Mouse (Mus musculus) forebrain, embryonic 14.5 days (tissue): ENCODE data around the gene Smyd5. TPM values are rescaled to one million over a fixed set of nuclear protein-coding genes. Genes with fewer than 3 reads are reported as not detected.

Experiments used
- ATAC-seq: fragments of 200-750 bp; cut with Nextera tagmentation; 2 replicates; pipeline ENCODE4 v1.8.0; 2017; ENCODE audit warnings: mild to moderate bottlenecking, moderate library complexity
- DNase-seq: peaks from one replicate; pipeline ENCODE4 v3.0.0-alpha.2; 2015; ENCODE audit warnings: low spot score
- H3K27ac ChIP-seq: fragments of 300-500 bp; sonication (generic); 2 replicates; pipeline ENCODE4 v1.5.1; 2014; ENCODE audit warnings: low read depth, mild to moderate bottlenecking, control low read depth, low read length, moderate library complexity
- H3K27me3 ChIP-seq: fragments of 300-500 bp; sonication (generic); replicated peaks from 2 replicates; pipeline ENCODE4 v1.6.1; 2014; ENCODE audit warnings: low read length, control low read depth, mixed read lengths; ENCODE audit not compliant: control insufficient read depth, insufficient read depth
- H3K36me3 ChIP-seq: fragments of 300-500 bp; sonication (generic); 2 replicates; pipeline ENCODE4 v1.6.1; 2014; ENCODE audit warnings: low read length, control low read depth; ENCODE audit not compliant: control insufficient read depth, insufficient read depth
- H3K4me1 ChIP-seq: fragments of 300-500 bp; sonication (generic); 2 replicates; pipeline ENCODE4 v1.6.1; 2014; ENCODE audit warnings: antibody characterized with exemption, low read length, control low read depth; ENCODE audit not compliant: control insufficient read depth, insufficient read depth
- H3K4me2 ChIP-seq: fragments of 300-500 bp; sonication (generic); 2 replicates; pipeline ENCODE4 v1.6.1; 2014; ENCODE audit warnings: mild to moderate bottlenecking, control low read depth, low read length
- H3K4me3 ChIP-seq: fragments of 300-500 bp; sonication (generic); 2 replicates; pipeline ENCODE4 v1.5.1; 2014; ENCODE audit warnings: low read depth, low read length, control low read depth
- H3K9ac ChIP-seq: fragments of 300-500 bp; sonication (generic); 2 replicates; pipeline ENCODE4 v1.6.1; 2014; ENCODE audit warnings: mild to moderate bottlenecking, low read length, control low read depth, moderate library complexity
- H3K9me3 ChIP-seq: fragments of 300-500 bp; sonication (generic); replicated peaks from 2 replicates; pipeline ENCODE4 v1.6.1; 2016; ENCODE audit warnings: low read length, control low read depth, mixed read lengths; ENCODE audit not compliant: control insufficient read depth
- WGBS: fragments of 180-500 bp; shearing (Covaris S2); extraction: QIAGEN DNeasy Blood & Tissue Kit; methylation state at CpG from one replicate; pipeline ENCODE4 v1.1.7; 2014; 5-methylcytosine and 5-hydroxymethylcytosine counted together
- polyA plus RNA-seq: library from polyadenylated mRNA; unstranded; fragments of >200 nt; fragmentation: Nextera tagmentation; extraction: Ambion mirVana; gene quantifications from 2 replicates; pipeline ENCODE4 v1.2.1, GENCODE M21; 2014

Smyd5 gene
- polyA plus RNA-seq, 1 experiment from 2014 or later, result 37.2 TPM

DNA sequence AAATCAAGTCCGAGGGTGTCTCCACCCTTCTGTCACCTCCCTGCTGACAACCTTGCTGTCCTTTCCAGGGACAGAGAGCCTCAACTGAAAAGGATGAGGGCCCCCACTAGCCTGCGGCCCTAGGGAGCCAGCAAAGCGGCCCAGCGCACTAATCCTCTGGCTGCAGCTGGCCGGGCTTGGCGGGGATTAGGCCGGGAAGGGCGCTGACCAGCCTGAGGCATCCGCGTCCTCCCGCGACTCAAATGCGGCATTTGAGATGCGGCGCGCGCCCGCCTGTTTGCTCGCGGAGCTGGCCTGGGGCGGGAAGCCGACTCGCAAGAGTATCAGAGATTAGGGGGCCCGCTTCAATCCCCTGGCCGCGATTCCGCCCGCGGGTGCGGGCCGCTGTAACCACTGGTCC, 22.8 kb upstream of the Smyd5 start:
- H3K27me3 ChIP-seq, result peaks cover 24% of the 10 kb centered on the region
- no peak for ATAC-seq

DNA sequence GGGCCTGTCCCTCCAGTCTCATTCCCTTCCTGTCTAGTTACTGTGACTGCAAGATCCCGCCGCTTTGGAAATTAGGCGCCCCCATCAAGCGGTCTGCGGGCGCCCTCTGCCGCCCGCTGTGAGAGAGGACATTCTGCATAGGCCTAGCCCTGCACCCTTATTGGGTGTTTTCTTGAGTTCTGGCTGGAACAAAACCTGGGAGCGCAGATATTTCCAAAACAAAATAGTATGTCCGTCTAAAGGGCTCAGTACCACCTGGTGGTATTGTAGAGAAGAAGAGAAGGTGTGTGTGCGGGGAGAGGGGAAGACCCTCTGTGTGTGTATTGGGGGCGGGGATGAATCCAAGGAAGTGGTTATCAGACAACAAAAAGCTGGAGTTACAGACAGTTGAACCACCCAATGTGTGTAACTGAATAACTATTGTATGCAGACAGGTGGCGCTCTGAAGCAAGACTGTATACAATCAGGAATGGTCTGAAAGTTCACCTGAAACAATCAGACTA, 21.0 kb upstream of the Smyd5 start:
- Histone ChIP-seq H3K4me2 (no peak overlapping the region), H3K4me1 (no peaks in the 10 kb centered on the region), H3K27ac (no peak overlapping the region), H3K9ac (no peak overlapping the region), H3K4me3 (no peak overlapping the region), H3K27me3 (peaks cover 24% of the 10 kb centered on the region), H3K9me3 (no peaks in the 10 kb centered on the region), H3K36me3 (no peaks in the 10 kb centered on the region)
- DNase-seq (peak; percentile 88), ATAC-seq (peak; percentile 94)
- 11% methylated on average over 13 of the region's 13 CpGs for WGBS

More for the DNA sequence above, 22.8 kb upstream of the Smyd5 start:
- Histone ChIP-seq H3K4me3 (peak overlapping the region; percentile 22), H3K9me3 (no peaks in the 10 kb centered on the region), H3K27ac (no peak overlapping the region), H3K4me2 (peak overlapping the region; percentile 44), H3K9ac (peak overlapping the region; percentile 53), H3K4me1 (no peaks in the 10 kb centered on the region), H3K36me3 (no peaks in the 10 kb centered on the region)
- WGBS, result 2% methylated on average over 31 of the region's 31 CpGs
- DNase-seq, result peak; percentile 22

DNA sequence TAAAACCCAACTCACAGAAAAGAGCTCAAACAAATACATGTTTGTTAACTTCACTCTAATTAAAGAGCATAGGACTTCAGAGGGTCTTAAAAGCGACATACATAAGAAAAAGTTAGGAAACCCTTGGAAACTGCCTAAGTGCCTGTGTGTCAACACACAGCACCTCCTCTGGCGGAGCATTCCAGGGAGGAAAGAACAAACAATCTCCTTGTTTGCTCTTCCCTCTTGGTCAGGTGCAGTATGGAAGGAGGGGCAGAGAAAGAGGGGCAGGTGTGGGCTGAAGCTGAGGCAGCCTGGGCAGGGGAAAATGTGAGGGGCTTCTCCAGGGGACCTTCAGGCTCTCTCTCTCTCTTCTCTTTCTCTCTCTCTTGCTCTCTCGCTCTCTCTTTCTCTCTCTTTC, 16.0 kb upstream of the Smyd5 start:
- no peak for ATAC-seq
- 53% methylated on average over 3 of the region's 3 CpGs for whole genome bisulfite sequencing
- H3K4me1 ChIP-seq, result no peaks in the 10 kb centered on the region
- H3K36me3 ChIP-seq, result no peaks in the 10 kb centered on the region
- H3K27ac ChIP-seq, result no peak overlapping the region
- no peak overlapping the region for H3K4me3 ChIP-seq
- H3K9me3 ChIP-seq, result no peaks in the 10 kb centered on the region
- H3K9ac ChIP-seq, result no peak overlapping the region
- no peak for DNase-seq
- H3K27me3 ChIP-seq, result no peaks in the 10 kb centered on the region
- H3K4me2 ChIP-seq, result no peak overlapping the region

DNA sequence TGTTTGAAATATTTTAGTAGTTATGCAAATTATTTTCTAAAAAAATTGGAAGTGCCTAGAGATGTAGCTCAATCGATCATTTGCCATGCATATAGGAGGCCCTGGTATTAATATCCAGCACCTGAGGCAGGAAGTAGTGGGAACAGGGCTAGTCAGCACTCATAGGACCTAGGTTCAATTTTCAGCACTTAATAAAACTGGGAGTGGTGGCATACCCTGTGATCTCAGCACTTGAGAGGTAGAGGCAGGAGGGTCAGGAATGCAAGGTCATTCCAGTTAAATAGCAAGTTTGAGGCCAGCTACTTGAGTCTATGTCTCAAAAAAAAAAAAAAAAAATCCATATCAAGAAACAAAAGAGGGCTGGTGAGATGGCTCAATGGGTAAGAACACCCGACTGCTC, 12.6 kb upstream of the Smyd5 start:
- H3K27ac ChIP-seq, result no peak overlapping the region
- DNase-seq (no peak), ATAC-seq (no peak)
- no peak overlapping the region for H3K4me2 ChIP-seq
- H3K9ac ChIP-seq, result no peak overlapping the region
- H3K36me3 ChIP-seq, result no peaks in the 10 kb centered on the region
- no peaks in the 10 kb centered on the region for H3K4me1 ChIP-seq
- no peaks in the 10 kb centered on the region for H3K9me3 ChIP-seq
- no peaks in the 10 kb centered on the region for H3K27me3 ChIP-seq
- WGBS, result 93% methylated on average over 2 of the region's 2 CpGs
- H3K4me3 ChIP-seq, result no peak overlapping the region

DNA sequence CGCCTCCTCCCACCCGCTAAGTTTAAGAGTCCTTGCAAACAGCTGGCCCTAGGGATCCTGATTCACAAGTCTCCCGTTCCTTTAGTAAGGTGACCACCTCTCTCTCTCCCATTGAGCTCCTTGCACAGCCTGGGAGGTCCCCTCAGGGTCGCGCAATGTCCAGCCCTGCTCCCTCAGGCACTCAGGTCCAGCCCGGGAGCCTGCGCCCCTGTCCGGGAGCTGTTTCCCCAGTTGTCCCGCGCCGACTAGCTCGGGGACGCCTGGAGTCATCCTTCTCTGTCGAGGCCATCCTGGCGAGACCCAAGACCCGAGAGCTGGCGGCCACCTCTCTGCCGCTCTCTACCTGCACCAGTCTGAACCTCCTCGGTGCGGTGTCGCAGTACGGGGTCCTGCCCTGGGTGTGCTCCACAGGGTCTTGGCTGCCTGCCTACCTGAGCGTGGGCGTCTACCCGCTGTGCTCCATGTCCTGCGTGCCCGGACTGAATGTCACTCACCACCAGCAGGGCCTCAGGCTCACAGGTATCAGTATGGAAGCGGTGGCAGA, 7.9 kb upstream of the Smyd5 start, which contains the start of gene Noto:
TSS of gene Noto (plus strand) at position 51 of the 544 bp plus-strand sequence.
- WGBS, result 13% methylated on average over 28 of the region's 28 CpGs
- no peaks in the 10 kb centered on the region for H3K36me3 ChIP-seq
- no peaks in the 10 kb centered on the region for H3K27me3 ChIP-seq
- no peak within 1 kb of the TSS for H3K9ac ChIP-seq
- no peak within 1 kb of the TSS for H3K27ac ChIP-seq
- ATAC-seq, result no peak
- H3K9me3 ChIP-seq, result no peaks in the 10 kb centered on the region
- no peak for DNase-seq
- H3K4me3 ChIP-seq, result no peak within 1 kb of the TSS
- H3K4me1 ChIP-seq, result no peaks in the 10 kb centered on the region
- no peak within 1 kb of the TSS for H3K4me2 ChIP-seq

DNA sequence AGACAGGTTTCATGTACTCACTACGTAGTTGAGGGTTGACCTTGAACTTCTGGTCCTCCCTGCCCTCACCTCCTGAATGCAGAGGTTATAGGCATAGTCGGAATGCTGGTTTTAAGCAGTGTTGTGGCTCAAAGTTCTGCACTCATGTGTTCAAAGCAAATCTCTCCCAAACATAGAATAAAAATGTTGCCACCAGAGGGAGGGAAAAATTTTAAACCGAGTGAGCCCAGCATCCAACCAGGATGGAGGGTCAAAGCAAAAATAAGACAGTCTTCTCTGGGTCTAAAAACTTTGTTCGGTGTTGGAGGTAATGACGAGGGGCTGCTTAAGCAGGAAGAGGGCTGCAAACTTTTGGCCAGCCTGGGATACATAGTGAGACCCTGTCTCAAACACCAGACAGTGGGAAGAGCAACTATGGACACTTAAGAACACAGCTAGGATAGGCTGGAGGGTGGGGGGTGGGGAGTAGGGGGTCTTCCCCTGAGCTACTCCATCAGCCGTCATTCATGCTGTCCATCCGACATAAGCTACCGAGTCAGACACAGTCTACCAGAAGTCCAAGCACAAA, 431 bp upstream of the Smyd5 start:
- DNase-seq, result no peak
- peak; percentile 79 for ATAC-seq
- H3K4me3 ChIP-seq, result peak overlapping the region; percentile 74
- no peaks in the 10 kb centered on the region for H3K36me3 ChIP-seq
- H3K4me2 ChIP-seq, result peak overlapping the region; percentile 85
- H3K9me3 ChIP-seq, result no peaks in the 10 kb centered on the region
- H3K4me1 ChIP-seq, result no peaks in the 10 kb centered on the region
- H3K9ac ChIP-seq, result peak overlapping the region; percentile 72
- H3K27ac ChIP-seq, result no peak overlapping the region
- no peaks in the 10 kb centered on the region for H3K27me3 ChIP-seq
- 54% methylated on average over 8 of the region's 8 CpGs for WGBS

DNA sequence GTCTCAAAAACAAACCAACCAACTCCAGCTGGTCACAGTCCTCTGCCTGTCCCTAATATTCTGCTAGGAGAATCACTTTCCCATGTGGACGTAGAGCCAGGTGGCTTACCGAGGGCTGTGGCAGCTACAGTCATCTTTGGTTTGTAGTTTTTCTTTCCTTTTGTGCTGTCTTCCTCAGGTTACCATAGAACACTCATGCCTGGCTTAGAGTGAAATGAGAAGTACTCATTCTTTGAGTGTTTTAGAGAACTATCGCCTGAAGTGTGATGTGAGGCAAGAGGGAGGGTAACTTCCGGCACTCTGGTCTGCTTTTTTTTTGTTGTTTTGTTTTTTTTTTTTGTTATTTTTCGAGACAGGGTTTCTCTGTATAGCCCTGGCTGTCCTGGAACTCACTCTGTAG, 2.1 kb downstream of the Smyd5 start:
- no peak for ATAC-seq
- no peak for DNase-seq
- Histone ChIP-seq H3K4me3 (no peak overlapping the region), H3K4me1 (no peaks in the 10 kb centered on the region), H3K4me2 (no peak overlapping the region), H3K9me3 (no peaks in the 10 kb centered on the region), H3K9ac (no peak overlapping the region), H3K27ac (no peak overlapping the region), H3K27me3 (no peaks in the 10 kb centered on the region), H3K36me3 (peaks cover 5% of the 10 kb centered on the region; the same call in 1 of the 2 replicates)
- 85% methylated on average over 5 of the region's 5 CpGs for WGBS

DNA sequence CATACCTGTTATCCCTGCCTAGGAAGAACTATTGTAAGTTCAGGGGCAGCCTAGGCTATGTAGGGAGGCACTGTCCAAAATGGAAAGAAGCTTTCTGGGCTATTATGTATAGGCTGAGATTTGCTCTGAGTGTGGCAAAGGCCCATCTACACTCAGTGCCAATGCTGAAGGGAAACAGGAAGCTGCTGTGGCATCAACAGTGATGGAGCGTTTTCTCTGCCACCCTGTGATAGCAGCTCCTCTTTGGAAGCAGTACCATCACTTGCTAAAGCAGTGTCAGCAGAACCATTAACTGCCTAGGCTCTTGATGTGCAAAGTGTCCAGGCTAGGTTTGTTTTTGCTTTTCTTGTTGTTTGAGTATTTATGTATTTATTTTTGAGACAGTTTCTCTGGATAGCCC, 4.4 kb downstream of the Smyd5 start:
- DNase-seq, result no peak
- Histone ChIP-seq H3K9me3 (no peaks in the 10 kb centered on the region), H3K27ac (no peak overlapping the region), H3K27me3 (no peaks in the 10 kb centered on the region), H3K4me3 (no peak overlapping the region), H3K4me1 (no peaks in the 10 kb centered on the region), H3K9ac (no peak overlapping the region), H3K4me2 (no peak overlapping the region), H3K36me3 (peaks cover 19% of the 10 kb centered on the region; the same call in 1 of the 2 replicates)
- ATAC-seq, result no peak
- 87% methylated on average over 1 of the region's 1 CpGs for WGBS

DNA sequence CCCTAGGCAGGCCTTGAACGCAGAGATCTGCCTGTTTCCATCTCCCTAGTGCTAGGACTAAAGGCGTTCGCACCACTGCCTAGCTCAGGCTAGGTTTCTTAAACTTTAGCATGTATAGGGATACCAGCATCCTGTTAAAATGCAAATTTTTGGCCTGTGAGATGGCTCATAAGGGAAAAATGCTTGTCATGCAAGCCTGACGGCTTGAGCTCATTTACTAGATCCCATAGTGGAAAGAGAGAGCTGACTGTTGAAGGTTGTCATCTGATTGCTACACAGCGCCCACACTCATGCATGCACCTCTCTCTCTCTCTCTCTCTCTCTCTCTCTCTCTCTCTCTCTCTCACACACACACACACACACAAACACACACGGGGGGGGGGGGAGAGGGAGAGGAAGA, 4.8 kb downstream of the Smyd5 start:
- H3K4me1 ChIP-seq, result no peaks in the 10 kb centered on the region
- WGBS, result 88% methylated on average over 5 of the region's 6 CpGs
- H3K9ac ChIP-seq, result no peak overlapping the region
- no peaks in the 10 kb centered on the region for H3K27me3 ChIP-seq
- no peak for DNase-seq
- no peak overlapping the region for H3K27ac ChIP-seq
- no peak overlapping the region for H3K4me2 ChIP-seq
- no peak overlapping the region for H3K4me3 ChIP-seq
- H3K36me3 ChIP-seq, result peaks cover 23% of the 10 kb centered on the region; the same call in 1 of the 2 replicates
- no peak for ATAC-seq
- H3K9me3 ChIP-seq, result no peaks in the 10 kb centered on the region
